Mouse (Mus musculus) CD4-positive, CD25-positive, alpha-beta regulatory T cell, adult 4 months (primary cell): ENCODE measurements around the gene Xntrpc. TPM values are rescaled to one million over a fixed set of nuclear protein-coding genes. Genes with fewer than 3 reads are reported as not detected.

Experiments
- polyA plus RNA-seq, 2 experiments: library from polyadenylated mRNA; unstranded; fragments of 100-300 nt; shearing (Covaris generic); gene quantifications; one replicate each; pipeline ENCODE4 v1.2.1; 2017

Gene Xntrpc
- polyA plus RNA-seq, 2 experiments from 2014 or later, result 0.93 to 1.4 TPM

Other genes with a start within 250 kb of the Xntrpc start
- not detected for gene Phox2a, start 247.4 kb upstream of the Xntrpc start, polyA plus RNA-seq
- gene Inppl1, start 227.5 kb upstream of the Xntrpc start, polyA plus RNA-seq, result 1 to 10 TPM; 1.2 to 2.8 TPM
- not detected for gene Folr2, start 208.5 kb upstream of the Xntrpc start, polyA plus RNA-seq
- gene Anapc15, start 202.0 kb upstream of the Xntrpc start, polyA plus RNA-seq, result 10 to 100 TPM; 43.2 to 66.9 TPM
- gene Folr1, start 194.9 kb upstream of the Xntrpc start, polyA plus RNA-seq, result not detected
- 100 to 1,000 TPM; 104 to 141 TPM for gene Lamtor1, start 159.8 kb upstream of the Xntrpc start, polyA plus RNA-seq
- gene Tomt, start 159.4 kb upstream of the Xntrpc start, polyA plus RNA-seq, result not detected
- gene Lrrc51, start 131.8 kb upstream of the Xntrpc start, polyA plus RNA-seq, result 1 to 10 TPM; 4.8 to 6.1 TPM
- gene Numa1, start 131.6 kb upstream of the Xntrpc start, polyA plus RNA-seq, result 10 to 100 TPM; 66.0 to 83.2 TPM
- gene Il18bp, start 47.0 kb upstream of the Xntrpc start, polyA plus RNA-seq, result 1 to 10 TPM; 4.5 to 5.7 TPM
- 10 to 100 TPM; 28.5 to 29.4 TPM for gene Rnf121, start 244 bp upstream of the Xntrpc start, polyA plus RNA-seq
- 10 to 100 TPM; 19.3 to 33.0 TPM for gene Xndc1, start 202 bp upstream of the Xntrpc start, polyA plus RNA-seq
- not detected for gene Trpc2, start 17.4 kb downstream of the Xntrpc start, polyA plus RNA-seq
- gene Art1, start 36.0 kb downstream of the Xntrpc start, polyA plus RNA-seq, result not detected
- gene Art5, start 43.8 kb downstream of the Xntrpc start, polyA plus RNA-seq, result under 1 TPM in 1 of 2 experiments, not detected in 1; 0.93 TPM
- gene Chrna10, start 51.1 kb downstream of the Xntrpc start, polyA plus RNA-seq, result not detected
- 10 to 100 TPM; 37.2 to 39.6 TPM for gene Nup98, start 144.5 kb downstream of the Xntrpc start, polyA plus RNA-seq
- 10 to 100 TPM; 46.8 to 60.4 TPM for gene Pgap2, start 144.5 kb downstream of the Xntrpc start, polyA plus RNA-seq
- gene Rhog, start 190.3 kb downstream of the Xntrpc start, polyA plus RNA-seq, result 100 to 1,000 TPM; 146 to 173 TPM
- 10 to 100 TPM; 48.9 to 54.7 TPM for gene Stim1, start 202.1 kb downstream of the Xntrpc start, polyA plus RNA-seq